Mouse (Mus musculus) layer of hippocampus, postnatal 36 days (tissue): ENCODE results near the gene Zfp334. TPM values are rescaled to one million over a fixed set of nuclear protein-coding genes. Genes with fewer than 3 reads are reported as not detected.

Experiments used
- DNase-seq, 2 experiments: peaks; one replicate each; pipeline ENCODE4 v3.0.0; 2022
- total RNA-seq, 2 experiments: library from RNA; stranded (reverse); gene quantifications; 2 replicates each; pipeline ENCODE4 v1.2.3; 2021

Gene Zfp334
- total RNA-seq = 10 to 100 TPM; 15.6 to 16.5 TPM

- peak; percentile 95 to 96 for DNase-seq
These were observed at the start of gene Zfp334 for GRCm38 (mm10) chr2:165387844-165388495. TSS of gene Zfp334 (minus strand) at chr2:165388259.

GRCm38 (mm10) chr2:165428694-165429093 is 40.6 kb upstream of the Zfp334 start:
- DNase-seq = no peak

- no peak for DNase-seq
These were observed 32.1 kb upstream of the Zfp334 start for GRCm38 (mm10) chr2:165420195-165420594.

- peak; percentile 53 to 63 for DNase-seq
These were observed 31.6 kb upstream of the Zfp334 start for GRCm38 (mm10) chr2:165419670-165420111.

GRCm38 (mm10) chr2:165418577-165418976 is 30.5 kb upstream of the Zfp334 start:
- no peak for DNase-seq

GRCm38 (mm10) chr2:165417291-165417690 is 29.2 kb upstream of the Zfp334 start:
- peak; percentile 80 to 82 for DNase-seq

GRCm38 (mm10) chr2:165415795-165416194 is 27.7 kb upstream of the Zfp334 start:
- DNase-seq = no peak

- DNase-seq = no peak
These were observed 27.2 kb upstream of the Zfp334 start for GRCm38 (mm10) chr2:165415141-165415721.

GRCm38 (mm10) chr2:165414321-165414720 is 26.3 kb upstream of the Zfp334 start:
- no peak for DNase-seq

GRCm38 (mm10) chr2:165413884-165414283 is 25.8 kb upstream of the Zfp334 start:
- no peak for DNase-seq

- peak; percentile 72 to 80 for DNase-seq
These were observed 19.7 kb upstream of the Zfp334 start for GRCm38 (mm10) chr2:165407700-165408301.

- no peak for DNase-seq
These were observed 17.3 kb upstream of the Zfp334 start for GRCm38 (mm10) chr2:165405351-165405750.

- no peak for DNase-seq
These were observed 16.9 kb upstream of the Zfp334 start for GRCm38 (mm10) chr2:165404951-165405350.

- DNase-seq = no peak
These were observed 10.2 kb upstream of the Zfp334 start for GRCm38 (mm10) chr2:165398164-165398785.

- no peak for DNase-seq
These were observed 9.6 kb upstream of the Zfp334 start for GRCm38 (mm10) chr2:165397502-165398163.

GRCm38 (mm10) chr2:165396831-165397501 is 8.9 kb upstream of the Zfp334 start:
- no peak for DNase-seq

GRCm38 (mm10) chr2:165392156-165392555 is 4.1 kb upstream of the Zfp334 start:
- DNase-seq = no peak

- peak; percentile 54 to 65 for DNase-seq
These were observed 3.5 kb upstream of the Zfp334 start for GRCm38 (mm10) chr2:165391561-165391960.

- DNase-seq = no peak
These were observed 1.4 kb upstream of the Zfp334 start for GRCm38 (mm10) chr2:165389299-165389952.

GRCm38 (mm10) chr2:165387370-165387769 is 689 bp downstream of the Zfp334 start:
- no peak for DNase-seq

GRCm38 (mm10) chr2:165380050-165380449 is 8.0 kb downstream of the Zfp334 start:
- DNase-seq = no peak

GRCm38 (mm10) chr2:165376001-165376400 is 12.1 kb downstream of the Zfp334 start:
- no peak for DNase-seq
